ENCODE assay signal across 25 mouse cellular contexts in the genomic region with DNA sequence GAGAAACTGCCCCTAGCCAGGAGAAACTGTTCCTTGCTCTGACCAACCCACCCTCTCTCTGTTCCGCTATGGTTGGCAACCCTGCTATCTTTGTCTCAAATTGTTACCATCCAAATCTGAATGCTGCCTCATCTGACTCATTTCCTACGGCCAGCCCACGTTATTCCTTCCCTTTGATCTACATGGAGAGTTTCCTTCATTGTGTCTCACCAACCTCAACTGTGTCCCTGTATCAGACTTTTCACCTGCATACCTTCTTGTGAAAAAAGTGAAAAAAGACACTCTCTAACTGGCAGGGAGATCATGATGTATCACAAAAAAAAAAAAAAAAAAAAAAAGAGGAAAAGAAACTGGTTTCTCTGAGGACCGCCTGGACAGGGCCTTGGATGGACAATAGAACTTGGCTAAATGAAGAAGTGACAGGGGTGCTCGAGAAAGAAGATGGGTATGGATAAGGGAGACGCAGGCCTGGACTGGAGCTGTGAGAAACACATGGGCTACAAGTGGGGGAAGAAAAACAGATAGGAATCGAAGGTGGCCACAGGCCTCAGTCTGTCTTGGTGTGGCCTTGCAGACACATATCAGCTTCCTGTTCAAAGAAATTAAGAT.
A peak's percentile ranks its signal among the peaks of the same experiment; 100 is the strongest.
DNase-seq lines count a peak whose midpoint lies in the region; ATAC-seq lines count a peak whose summit lies in the region.
"Had no signal": no experiment of that assay in that cellular context is flagged by ENCODE, and none has a peak within 500 bp of the region (broad histone marks: within the 10 kb centered on the region; RNA-seq: fewer than 3 reads in every experiment).

No protein-coding gene starts in this region.

- peak; percentile 67 for ATAC-seq in CD4-positive, CD25-positive, alpha-beta regulatory T cell, adult 4 months
- peak; percentile 60 for ATAC-seq in common myeloid progenitor, adult 5-6 weeks (replicated peaks; ENCODE audit: low read depth, poor library complexity, severe bottlenecking)
- ATAC-seq in inflammation-experienced regulatory T-cells, adult 6 months, result peak; percentile 68
- ATAC-seq in hindbrain, embryonic 12.5 days (ENCODE audit: low FRiP score), result no peak
- ATAC-seq in hindbrain, embryonic 13.5 days (ENCODE audit: low FRiP score), result no peak
- ATAC-seq in cerebellum, adult (ENCODE audit: insufficient number of reproducible peaks, low FRiP score, low TSS enrichment), result no peak
- ATAC-seq: forebrain, embryonic 14.5 days; hindbrain, embryonic 16.5 days; intestine, embryonic 15.5 days had no signal

- no peak overlapping the region for H3K4me2 ChIP-seq in hindbrain, embryonic 12.5 days (replicated peaks)
- H3K4me2 ChIP-seq in hindbrain, embryonic 13.5 days, result no peak overlapping the region
- H3K4me2 ChIP-seq: embryonic facial prominence, embryonic 15.5 days; heart, embryonic 15.5 days; intestine, embryonic 15.5 days had no signal

- no peak overlapping the region for H3K27ac ChIP-seq in hindbrain, embryonic 12.5 days
- H3K27ac ChIP-seq in hindbrain, embryonic 13.5 days, result no peak overlapping the region
- H3K27ac ChIP-seq: embryonic facial prominence, embryonic 15.5 days; forebrain, embryonic 10.5 days; gastrocnemius, adult 2 months; heart, embryonic 10.5 days; heart, embryonic 15.5 days; hindbrain, embryonic 10.5 days; intestine, embryonic 15.5 days had no signal

- H3K4me1 ChIP-seq in hindbrain, embryonic 12.5 days, result no peaks in the 10 kb centered on the region
- H3K4me1 ChIP-seq in hindbrain, embryonic 13.5 days (replicated peaks), result no peaks in the 10 kb centered on the region
- H3K4me1 ChIP-seq: embryonic facial prominence, embryonic 15.5 days; forebrain, embryonic 10.5 days; heart, embryonic 10.5 days; heart, embryonic 15.5 days; hindbrain, embryonic 10.5 days; intestine, embryonic 15.5 days had no signal

- H3K36me3 ChIP-seq in hindbrain, embryonic 12.5 days, result no peaks in the 10 kb centered on the region
- no peaks in the 10 kb centered on the region for H3K36me3 ChIP-seq in hindbrain, embryonic 13.5 days
- H3K36me3 ChIP-seq: embryonic facial prominence, embryonic 15.5 days; forebrain, embryonic 10.5 days; heart, embryonic 10.5 days; heart, embryonic 15.5 days; hindbrain, embryonic 10.5 days; intestine, embryonic 15.5 days had no signal

- WGBS in hindbrain, embryonic 12.5 days, result 87% methylated on average over 7 of the region's 7 CpGs
- 89% methylated on average over 7 of the region's 7 CpGs for WGBS in hindbrain, embryonic 13.5 days

- H3K27me3 ChIP-seq in hindbrain, embryonic 12.5 days, result no peaks in the 10 kb centered on the region
- H3K27me3 ChIP-seq in hindbrain, embryonic 13.5 days, result no peaks in the 10 kb centered on the region
- H3K27me3 ChIP-seq: embryonic facial prominence, embryonic 15.5 days; heart, embryonic 15.5 days; intestine, embryonic 15.5 days had no signal

- H3K9me3 ChIP-seq in hindbrain, embryonic 12.5 days (replicated peaks), result no peaks in the 10 kb centered on the region
- no peaks in the 10 kb centered on the region for H3K9me3 ChIP-seq in hindbrain, embryonic 13.5 days
- H3K9me3 ChIP-seq: embryonic facial prominence, embryonic 15.5 days; forebrain, embryonic 10.5 days; heart, embryonic 10.5 days; heart, embryonic 15.5 days; hindbrain, embryonic 10.5 days; intestine, embryonic 15.5 days had no signal

- no peak overlapping the region for H3K9ac ChIP-seq in hindbrain, embryonic 12.5 days
- no peak overlapping the region for H3K9ac ChIP-seq in hindbrain, embryonic 13.5 days
- H3K9ac ChIP-seq: embryonic facial prominence, embryonic 15.5 days; heart, embryonic 15.5 days; intestine, embryonic 15.5 days had no signal

- peak; percentile 68 for DNase-seq in 416B (ENCODE audit: low read depth)
- DNase-seq in yolk sac, embryonic 10.5 days (ENCODE audit: low spot score), result no peak
- DNase-seq: adrenal gland, postnatal 14 days; cerebellum, adult 18-20 months; cerebellum, postnatal 10 days; embryo, embryonic 11 days; gastrocnemius, adult 2 months; gastrocnemius, postnatal 25 days; heart, adult 18-20 months; heart, postnatal 14 days had no signal

- no peak overlapping the region for H3K4me3 ChIP-seq in hindbrain, embryonic 12.5 days
- H3K4me3 ChIP-seq in hindbrain, embryonic 13.5 days, result no peak overlapping the region
- H3K4me3 ChIP-seq: embryonic facial prominence, embryonic 15.5 days; erythroblast, embryonic 14.5 days; forebrain, embryonic 10.5 days; gastrocnemius, adult 2 months; heart, embryonic 10.5 days; heart, embryonic 15.5 days; hindbrain, embryonic 10.5 days; intestine, embryonic 15.5 days had no signal

Comparison
In these comparisons a context has a peak if more than half of its experiments do, and no peak if none do; other contexts are left out.
1. ATAC-seq: peak in CD4-positive, CD25-positive, alpha-beta regulatory T cell, adult 4 months (single experiment), common myeloid progenitor, adult 5-6 weeks (single experiment) and inflammation-experienced regulatory T-cells, adult 6 months (single experiment); none in hindbrain, embryonic 12.5 days (single experiment), hindbrain, embryonic 13.5 days (single experiment) and cerebellum, adult (single experiment).